Mouse (Mus musculus): Measurements from ENCODE around the gene Pid1. TPM values are rescaled to one million over a fixed set of nuclear protein-coding genes. Genes with fewer than 3 reads are reported as not detected.
"Not testable (repeated sequence)": the region's sequence is repeated elsewhere in the genome, so short reads cannot be mapped to it uniquely, and the experiment has no call there.

Pid1 gene
- polyA plus RNA-seq, 1 experiment from 2014 or later, result 143 TPM

DNA sequence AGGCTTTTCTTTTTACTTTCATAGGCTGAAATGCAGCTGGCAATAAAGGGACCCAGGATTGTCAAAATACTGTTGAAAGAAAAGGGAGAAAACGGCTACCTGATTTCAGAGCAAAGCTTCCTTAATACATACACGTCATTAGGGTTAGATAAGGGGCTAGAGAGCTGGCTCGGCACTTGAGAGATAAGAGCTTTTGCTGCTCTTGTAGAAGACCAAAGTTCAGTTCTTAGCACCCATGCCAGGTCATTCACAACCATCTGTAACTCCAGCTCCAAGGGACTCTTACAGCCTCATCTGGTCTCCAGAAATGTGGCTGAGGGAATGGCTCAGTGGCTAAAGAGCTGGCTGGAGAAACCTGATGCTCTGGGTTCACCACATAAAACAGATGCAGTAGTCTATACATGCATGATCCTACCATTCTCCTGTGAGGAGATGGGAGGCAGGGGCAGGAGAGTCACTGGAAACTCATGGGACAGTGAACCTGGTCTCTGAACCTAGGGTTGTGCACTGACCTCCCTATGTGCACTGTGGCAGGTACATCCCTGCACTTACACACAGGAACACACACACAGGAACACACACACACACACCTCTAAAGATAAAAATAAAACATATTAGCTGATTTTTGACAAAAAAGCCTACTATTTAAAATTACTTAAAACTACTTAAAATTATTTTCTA, 16.0 kb downstream of the Pid1 start:
- H3K9me3 ChIP-seq, result no peaks in the 10 kb centered on the region
- H3K9ac ChIP-seq, result no peak overlapping the region
- H3K27ac ChIP-seq (replicated peaks), result no peak overlapping the region
- 83% methylated on average over 3 of the region's 3 CpGs for WGBS
- no peaks in the 10 kb centered on the region for H3K27me3 ChIP-seq
- no peak overlapping the region for H3K4me3 ChIP-seq
- no peak overlapping the region for H3K4me2 ChIP-seq
- no peak for ATAC-seq (ENCODE audit: low read depth)
- H3K4me1 ChIP-seq (replicated peaks), result no peaks in the 10 kb centered on the region
- H3K36me3 ChIP-seq, result no peaks in the 10 kb centered on the region

DNA sequence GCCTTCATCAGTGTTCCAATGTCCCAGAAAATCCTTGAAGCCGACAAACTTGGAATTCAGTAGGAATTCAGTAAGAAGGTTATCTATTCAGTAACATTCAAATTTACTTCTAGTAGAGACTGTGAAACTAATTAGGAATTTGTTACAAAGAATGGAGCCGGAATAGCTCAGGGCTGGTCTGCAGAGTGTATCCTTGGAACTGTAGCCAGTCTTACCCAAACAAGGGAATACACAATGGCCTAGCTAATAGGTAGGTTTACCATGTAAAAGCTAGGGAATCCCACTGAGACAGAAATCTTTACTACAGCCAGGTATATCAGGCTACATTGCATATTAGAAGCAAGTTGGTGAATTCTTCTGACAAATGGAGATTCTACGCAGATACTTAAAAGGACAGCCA, 31.2 kb downstream of the Pid1 start:
- WGBS, result 32% methylated on average over 3 of the region's 3 CpGs
- H3K4me3 ChIP-seq; H3K36me3 ChIP-seq; H3K27ac ChIP-seq (replicated peaks); H3K27me3 ChIP-seq; H3K9me3 ChIP-seq; H3K4me1 ChIP-seq (replicated peaks); H3K4me2 ChIP-seq; ATAC-seq (ENCODE audit: low read depth); H3K9ac ChIP-seq: not testable (repeated sequence)

DNA sequence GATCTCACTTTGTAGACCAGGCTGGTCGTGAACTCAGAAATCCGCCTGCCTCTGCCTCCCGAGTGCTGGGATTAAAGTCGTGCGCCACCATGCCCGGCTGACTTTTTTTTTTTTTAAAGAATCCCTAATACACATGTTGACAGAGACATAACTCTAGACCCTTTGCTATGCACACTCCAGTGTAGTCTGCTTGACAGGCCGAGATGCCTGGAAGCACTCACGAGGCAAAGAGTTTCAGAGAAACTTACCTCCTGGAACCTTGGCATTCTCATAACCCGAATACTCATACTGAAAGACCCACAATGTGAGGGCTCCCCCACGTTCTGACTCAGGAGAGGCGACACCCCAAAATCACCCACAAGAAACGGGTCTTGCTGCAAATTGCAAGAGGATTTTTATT, 32.1 kb downstream of the Pid1 start:
- 78% methylated on average over 12 of the region's 12 CpGs for whole genome bisulfite sequencing
- not testable (repeated sequence) for H3K9ac ChIP-seq; H3K9me3 ChIP-seq; H3K4me2 ChIP-seq; H3K4me1 ChIP-seq (replicated peaks); H3K4me3 ChIP-seq; H3K27ac ChIP-seq (replicated peaks); ATAC-seq (ENCODE audit: low read depth); H3K27me3 ChIP-seq; H3K36me3 ChIP-seq

DNA sequence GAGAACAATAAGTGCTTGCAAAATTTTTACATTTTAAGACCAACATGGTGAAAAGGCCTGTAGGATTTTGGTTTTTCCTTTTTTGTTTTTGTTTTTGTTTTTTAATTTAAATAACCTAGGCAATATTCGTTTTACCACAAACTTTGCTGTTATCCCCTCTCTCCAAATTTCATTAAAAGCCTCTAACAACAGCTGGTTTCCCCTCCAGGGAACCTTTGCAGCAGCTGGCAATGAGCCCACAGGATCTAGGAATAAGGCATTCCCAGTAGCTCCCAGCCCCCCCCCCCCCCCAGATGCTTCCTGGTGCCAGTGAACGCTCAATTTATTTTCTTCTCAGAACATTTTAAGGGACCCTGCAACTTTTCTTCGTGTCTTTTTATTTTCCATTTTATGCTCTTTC, 38.7 kb downstream of the Pid1 start:
- Histone ChIP-seq H3K27ac (replicated peaks) (peak overlapping the region; percentile 72), H3K9me3 (no peaks in the 10 kb centered on the region)
- 26% methylated on average over 3 of the region's 3 CpGs for WGBS

DNA sequence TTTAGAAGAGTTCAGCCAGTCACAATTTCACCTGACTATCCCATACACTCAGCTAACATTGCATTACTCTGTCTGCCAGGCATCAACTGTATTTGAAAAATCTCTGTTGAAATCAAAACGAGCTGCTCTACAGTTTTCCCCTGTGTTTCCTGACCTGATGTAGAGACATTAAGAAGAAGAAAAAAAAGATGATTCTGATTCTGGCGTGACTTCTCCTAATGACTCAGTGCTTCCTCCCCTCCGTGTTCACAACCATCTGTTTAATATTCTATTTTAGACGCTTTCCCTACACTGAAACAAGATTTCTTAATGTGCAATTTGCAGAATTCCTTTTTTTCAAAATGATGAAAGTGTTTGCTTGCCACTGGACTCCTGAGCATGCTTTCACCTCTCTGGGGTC, 42.7 kb downstream of the Pid1 start:
- no peak for ATAC-seq (ENCODE audit: low read depth)

More for the DNA sequence above, 38.7 kb downstream of the Pid1 start:
- Histone ChIP-seq H3K4me3 (no peak overlapping the region), H3K27me3 (no peaks in the 10 kb centered on the region), H3K4me1 (replicated peaks) (peaks cover 17% of the 10 kb centered on the region), H3K9ac (no peak overlapping the region), H3K36me3 (no peaks in the 10 kb centered on the region), H3K4me2 (no peak overlapping the region)
- peak; percentile 72; the same call in 1 of the 2 replicates for ATAC-seq (ENCODE audit: low read depth)

DNA sequence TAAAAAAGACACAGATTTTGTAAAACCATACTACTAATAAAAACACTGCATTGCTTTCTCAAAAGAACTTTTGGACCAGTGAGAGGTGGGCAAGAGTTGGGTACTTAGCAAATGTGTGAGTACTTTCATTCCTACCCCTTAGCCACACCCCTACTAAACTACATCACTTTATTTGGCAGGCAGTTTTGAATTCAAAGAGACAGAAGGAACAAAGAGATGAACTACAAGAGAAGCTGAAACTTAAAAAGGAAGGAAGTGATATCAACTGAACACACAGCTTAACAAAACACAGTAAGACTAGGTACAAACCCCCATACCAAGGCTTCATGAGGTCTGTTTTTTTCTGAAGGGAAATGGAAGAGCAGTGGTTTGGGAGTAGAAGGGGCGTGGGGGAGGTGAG, 45.4 kb downstream of the Pid1 start:
- Histone ChIP-seq H3K27ac (replicated peaks) (no peak overlapping the region), H3K27me3 (no peaks in the 10 kb centered on the region), H3K9ac (no peak overlapping the region), H3K9me3 (no peaks in the 10 kb centered on the region), H3K4me1 (replicated peaks) (no peaks in the 10 kb centered on the region), H3K4me3 (no peak overlapping the region), H3K4me2 (no peak overlapping the region), H3K36me3 (no peaks in the 10 kb centered on the region)
- WGBS, result 85% methylated on average over 1 of the region's 1 CpGs
- no peak for ATAC-seq (ENCODE audit: low read depth)

More for the DNA sequence above, 42.7 kb downstream of the Pid1 start:
- no peaks in the 10 kb centered on the region for H3K27me3 ChIP-seq
- H3K9me3 ChIP-seq, result no peaks in the 10 kb centered on the region
- no peaks in the 10 kb centered on the region for H3K36me3 ChIP-seq
- no peak overlapping the region for H3K4me2 ChIP-seq
- 70% methylated on average over 4 of the region's 4 CpGs for WGBS
- H3K4me3 ChIP-seq, result no peak overlapping the region
- H3K4me1 ChIP-seq (replicated peaks), result peaks cover 17% of the 10 kb centered on the region
- H3K27ac ChIP-seq (replicated peaks), result no peak overlapping the region
- H3K9ac ChIP-seq, result no peak overlapping the region

DNA sequence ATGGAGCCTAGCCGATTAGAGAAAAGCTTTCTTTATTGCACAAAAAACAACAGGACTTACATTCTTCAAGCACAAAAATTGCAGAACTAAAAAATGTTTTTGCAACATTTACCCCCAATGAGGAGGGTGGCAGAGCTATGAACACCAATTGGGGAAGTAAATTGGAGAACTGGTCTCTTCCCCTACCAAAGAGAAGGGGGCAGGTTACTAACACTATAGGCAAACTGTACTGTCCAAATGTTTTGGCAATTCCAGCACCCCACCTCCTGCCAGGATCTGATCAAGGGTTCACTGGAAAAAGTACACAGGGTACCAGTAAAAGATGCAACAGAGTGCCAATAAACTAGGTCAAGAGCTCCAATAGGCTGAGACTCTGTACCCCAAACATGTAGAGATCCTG, 46.2 kb downstream of the Pid1 start:
- Histone ChIP-seq H3K4me3 (no peak overlapping the region), H3K9me3 (no peaks in the 10 kb centered on the region), H3K27me3 (no peaks in the 10 kb centered on the region), H3K4me2 (no peak overlapping the region), H3K9ac (no peak overlapping the region), H3K4me1 (replicated peaks) (no peaks in the 10 kb centered on the region), H3K27ac (replicated peaks) (no peak overlapping the region), H3K36me3 (no peaks in the 10 kb centered on the region)
- ATAC-seq (ENCODE audit: low read depth), result no peak
- WGBS, result 92% methylated on average over 1 of the region's 1 CpGs

DNA sequence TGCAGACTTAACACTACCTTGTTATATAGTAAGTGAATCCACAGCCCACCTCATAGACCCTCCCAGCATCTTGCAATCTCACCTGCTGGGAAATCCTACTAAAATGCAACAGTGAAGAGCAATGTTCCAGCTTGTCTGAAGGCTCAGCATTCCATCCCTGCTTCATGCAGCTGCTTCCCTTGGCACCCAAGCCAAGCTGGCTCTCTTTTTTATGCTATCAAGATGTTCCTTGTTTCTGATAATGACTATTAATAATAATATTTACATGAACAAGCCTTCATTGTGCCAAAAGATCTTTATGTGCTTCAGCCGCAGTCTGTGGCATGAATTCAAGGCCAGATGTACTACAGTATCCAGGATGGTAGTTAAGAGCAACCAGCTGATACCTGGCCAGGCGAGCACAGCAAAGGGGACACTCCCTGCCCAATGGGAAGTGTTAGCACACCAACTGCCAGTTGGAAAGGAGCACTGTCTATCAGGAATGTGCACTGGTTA, 54.0 kb downstream of the Pid1 start:
- Histone ChIP-seq H3K9me3 (no peaks in the 10 kb centered on the region), H3K36me3 (no peaks in the 10 kb centered on the region), H3K27ac (replicated peaks) (no peak overlapping the region), H3K4me1 (replicated peaks) (no peaks in the 10 kb centered on the region), H3K27me3 (no peaks in the 10 kb centered on the region), H3K4me3 (no peak overlapping the region), H3K9ac (no peak overlapping the region), H3K4me2 (no peak overlapping the region)
- ATAC-seq (ENCODE audit: low read depth), result no peak
- 87% methylated on average over 2 of the region's 2 CpGs for WGBS

DNA sequence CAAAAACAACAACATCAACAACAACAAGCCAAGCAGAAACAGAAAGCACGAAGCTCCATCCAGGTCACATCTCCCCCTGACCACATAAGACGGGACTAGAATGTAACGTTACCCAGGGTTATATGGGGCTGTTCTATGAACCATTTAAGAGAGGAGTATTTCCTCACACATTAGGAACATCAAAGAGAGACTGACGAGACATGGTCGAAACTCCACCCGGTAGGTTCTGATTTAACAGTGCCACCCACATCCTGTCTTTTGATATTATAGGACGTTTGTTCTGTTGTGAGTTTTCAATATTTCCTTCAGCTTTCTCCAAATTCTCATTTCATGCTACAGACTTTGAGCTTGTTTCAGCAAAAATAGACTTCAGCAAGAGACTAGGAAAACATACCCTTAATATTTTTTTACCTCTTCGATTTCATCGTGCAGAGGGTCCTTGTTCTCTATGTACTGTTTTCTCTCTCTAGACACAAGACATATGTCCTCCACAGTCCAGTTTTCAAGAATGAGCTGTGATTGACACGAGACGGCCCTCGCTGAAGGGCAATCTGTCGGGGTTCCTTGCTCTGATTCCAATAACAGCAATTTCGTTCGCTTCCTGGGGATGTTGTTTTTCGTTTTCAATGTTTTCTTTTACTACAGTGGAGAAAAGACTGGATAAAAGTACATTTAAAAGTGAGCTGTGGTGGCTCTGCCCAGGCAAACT, 58.1 kb downstream of the Pid1 start:
- Histone ChIP-seq H3K4me1 (replicated peaks) (no peaks in the 10 kb centered on the region), H3K9ac (no peak overlapping the region), H3K4me2 (no peak overlapping the region), H3K4me3 (no peak overlapping the region), H3K9me3 (no peaks in the 10 kb centered on the region), H3K36me3 (no peaks in the 10 kb centered on the region), H3K27ac (replicated peaks) (no peak overlapping the region), H3K27me3 (no peaks in the 10 kb centered on the region)
- no peak for ATAC-seq (ENCODE audit: low read depth)
- 73% methylated on average over 16 of the region's 16 CpGs for WGBS

DNA sequence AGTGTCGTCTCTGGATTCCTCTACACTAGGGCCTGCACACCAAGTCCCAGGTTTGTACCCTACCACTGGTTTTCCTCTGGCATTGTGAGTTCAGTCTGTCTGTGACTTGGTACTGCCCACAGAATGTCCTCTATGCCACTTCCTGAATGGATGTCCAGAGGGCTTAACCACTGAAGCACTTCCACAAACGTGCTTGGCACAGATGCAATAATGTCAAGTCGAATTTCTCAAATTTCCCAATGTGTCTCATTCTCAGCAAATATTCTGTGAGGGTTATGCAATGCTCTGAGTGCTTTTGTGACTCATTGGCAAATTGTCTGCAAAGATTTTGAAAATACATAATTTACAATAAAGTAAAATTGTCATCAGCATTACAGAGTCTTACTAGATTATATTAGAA, 61.2 kb downstream of the Pid1 start:
- no peak for ATAC-seq (ENCODE audit: low read depth)
- 75% methylated on average over 3 of the region's 3 CpGs for WGBS

DNA sequence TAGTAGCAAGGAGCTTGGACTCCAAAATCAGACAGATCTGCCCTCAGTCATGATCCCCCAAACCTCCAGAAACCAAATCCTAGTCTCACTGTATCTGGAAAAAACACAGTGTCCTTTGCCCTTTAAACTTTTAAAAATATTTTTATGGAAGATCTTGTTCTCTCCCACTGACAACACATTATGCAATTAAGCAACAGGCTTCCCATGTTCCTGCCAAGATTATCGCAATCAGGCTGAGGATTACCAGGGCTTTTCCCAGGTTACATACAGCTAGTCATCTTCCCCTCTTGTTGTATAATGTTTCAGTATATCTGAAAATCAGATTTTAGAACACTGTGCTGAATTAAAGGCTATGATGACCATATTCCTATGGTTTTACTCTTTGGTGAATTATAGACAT, 64.3 kb downstream of the Pid1 start:
- H3K9ac ChIP-seq, result no peak overlapping the region
- 81% methylated on average over 1 of the region's 1 CpGs for WGBS
- no peak overlapping the region for H3K4me2 ChIP-seq
- no peak overlapping the region for H3K27ac ChIP-seq (replicated peaks)
- ATAC-seq (ENCODE audit: low read depth), result no peak
- no peaks in the 10 kb centered on the region for H3K27me3 ChIP-seq
- no peak overlapping the region for H3K4me3 ChIP-seq
- no peaks in the 10 kb centered on the region for H3K9me3 ChIP-seq
- no peaks in the 10 kb centered on the region for H3K4me1 ChIP-seq (replicated peaks)
- no peaks in the 10 kb centered on the region for H3K36me3 ChIP-seq

More for the DNA sequence above, 61.2 kb downstream of the Pid1 start:
- Histone ChIP-seq H3K4me1 (replicated peaks) (no peaks in the 10 kb centered on the region), H3K9ac (no peak overlapping the region), H3K27ac (replicated peaks) (no peak overlapping the region), H3K27me3 (no peaks in the 10 kb centered on the region), H3K4me2 (no peak overlapping the region), H3K36me3 (no peaks in the 10 kb centered on the region), H3K4me3 (no peak overlapping the region), H3K9me3 (no peaks in the 10 kb centered on the region)

DNA sequence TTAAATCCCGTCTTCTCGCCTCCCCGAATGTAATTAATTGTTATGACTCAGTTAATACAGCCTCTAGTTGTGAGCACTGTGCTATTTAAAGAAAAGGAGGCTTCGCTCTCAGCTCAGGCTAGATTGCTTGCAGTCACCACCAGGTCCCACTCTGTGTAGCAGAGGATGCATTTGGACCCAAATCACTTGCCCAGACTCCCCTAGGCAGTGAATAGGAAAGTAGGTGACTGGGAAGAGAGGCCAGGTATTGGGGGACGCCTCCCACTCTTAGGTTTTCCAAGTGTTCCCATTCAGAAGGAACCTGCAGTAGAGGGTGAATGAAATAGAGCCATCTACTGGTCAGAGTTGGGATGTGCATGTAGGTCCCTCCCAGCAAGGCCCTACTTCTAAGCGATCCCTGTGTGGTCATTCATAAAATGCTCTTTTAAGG, 77.3 kb downstream of the Pid1 start:
- Histone ChIP-seq H3K9me3 (no peaks in the 10 kb centered on the region), H3K9ac (no peak overlapping the region), H3K27ac (replicated peaks) (peak overlapping the region; percentile 2; the same call in 1 of the 2 replicates), H3K27me3 (0 out of 2 replicates have a peak, but pooled peaks cover 6% of the 10 kb centered on the region), H3K4me2 (no peak overlapping the region; the same call in 1 of the 2 replicates), H3K4me1 (replicated peaks) (peaks cover 42% of the 10 kb centered on the region), H3K36me3 (no peaks in the 10 kb centered on the region), H3K4me3 (no peak overlapping the region)
- WGBS, result 21% methylated on average over 6 of the region's 6 CpGs
- ATAC-seq (ENCODE audit: low read depth), result peak; percentile 25

Measured in neural tube, embryonic 13.5 days (tissue).